Mouse (Mus musculus) intestine, postnatal 0 days (tissue): Measurements from ENCODE around the gene Iqsec1. TPM values are rescaled to one million over a fixed set of nuclear protein-coding genes. Genes with fewer than 3 reads are reported as not detected.

Source experiments
- ATAC-seq: fragments of 200-750 bp; cut with Nextera tagmentation; 2 replicates; pipeline ENCODE4 v1.8.0; 2017; ENCODE audit warnings: mild to moderate bottlenecking, moderate TSS enrichment, moderate library complexity
- H3K27ac ChIP-seq: fragments of 300-500 bp; sonication (generic); 2 replicates; pipeline ENCODE4 v1.5.1; 2014; ENCODE audit warnings: mild to moderate bottlenecking, low read depth, low read length, moderate library complexity
- H3K27me3 ChIP-seq: fragments of 300-500 bp; sonication (generic); replicated peaks from 2 replicates; pipeline ENCODE4 v1.6.1; 2014; ENCODE audit warnings: low read length, mixed read lengths; ENCODE audit not compliant: control insufficient read depth, insufficient read depth
- H3K36me3 ChIP-seq: fragments of 300-500 bp; sonication (generic); 2 replicates; pipeline ENCODE4 v1.6.1; 2014; ENCODE audit warnings: mild to moderate bottlenecking, moderate library complexity; ENCODE audit not compliant: control insufficient read depth, insufficient read depth
- H3K4me1 ChIP-seq: fragments of 300-500 bp; sonication (generic); replicated peaks from 2 replicates; pipeline ENCODE4 v1.6.1; 2014; ENCODE audit warnings: antibody characterized with exemption, low read length, mixed read lengths; ENCODE audit not compliant: control insufficient read depth, insufficient read depth
- H3K4me2 ChIP-seq: fragments of 300-500 bp; sonication (generic); replicated peaks from 2 replicates; pipeline ENCODE4 v1.6.1; 2014; ENCODE audit warnings: low read depth, mild to moderate bottlenecking, moderate library complexity
- H3K4me3 ChIP-seq: fragments of 300-500 bp; sonication (generic); 2 replicates; pipeline ENCODE4 v1.5.1; 2014; ENCODE audit warnings: low read depth, low read length
- H3K9ac ChIP-seq: fragments of 300-500 bp; sonication (generic); 2 replicates; pipeline ENCODE4 v1.6.1; 2014; ENCODE audit warnings: mild to moderate bottlenecking, low read depth, low read length
- H3K9me3 ChIP-seq: fragments of 300-500 bp; sonication (generic); 2 replicates; pipeline ENCODE4 v1.6.1; 2016; ENCODE audit warnings: mixed run types; ENCODE audit not compliant: control insufficient read depth
- CTCF ChIP-seq: sonication (generic); IDR thresholded peaks from 2 replicates; pipeline ENCODE4 v1.5.1; 2016; ENCODE audit warnings: low read depth, mild to moderate bottlenecking, control low read depth, antibody characterized with exemption, moderate library complexity
- WGBS: fragments of 180-500 bp; shearing (Covaris S2); extraction: QIAGEN DNeasy Blood & Tissue Kit; methylation state at CpG from one replicate; pipeline ENCODE4 v1.1.7; 2014; 5-methylcytosine and 5-hydroxymethylcytosine counted together
- polyA plus RNA-seq: library from polyadenylated mRNA; unstranded; fragments of >200 nt; fragmentation: Nextera tagmentation; extraction: Ambion mirVana; gene quantifications from 2 replicates; pipeline ENCODE4 v1.2.1, GENCODE M21; 2015

The Iqsec1 gene
- polyA plus RNA-seq, 1 experiment from 2014 or later = 7.0 TPM

- no peak overlapping the region for H3K27ac ChIP-seq
- H3K4me1 ChIP-seq = 0 out of 2 replicates have a peak, but pooled peaks cover 7% of the 10 kb centered on the region
These were observed 260.7 kb downstream of the Iqsec1 start for GRCm38 (mm10) chr6:90727826-90728225.

GRCm38 (mm10) chr6:90726711-90727122 is 261.8 kb downstream of the Iqsec1 start:
- ATAC-seq = no peak

More at GRCm38 (mm10) chr6:90727826-90728225, 260.7 kb downstream of the Iqsec1 start:
- 80% methylated on average over 3 of the region's 3 CpGs for WGBS
- Histone ChIP-seq H3K27me3 (no peaks in the 10 kb centered on the region), H3K36me3 (no peaks in the 10 kb centered on the region), H3K4me2 (no peak overlapping the region), H3K9me3 (no peaks in the 10 kb centered on the region), H3K4me3 (no peak overlapping the region), H3K9ac (no peak overlapping the region)
- TF ChIP-seq CTCF = no peak
- no peak for ATAC-seq

GRCm38 (mm10) chr6:90725526-90725925 is 263.0 kb downstream of the Iqsec1 start:
- no peak overlapping the region for H3K4me2 ChIP-seq
- 0 out of 2 replicates have a peak, but pooled peaks cover 4% of the 10 kb centered on the region for H3K4me1 ChIP-seq
- no peak overlapping the region for H3K4me3 ChIP-seq
- no peaks in the 10 kb centered on the region for H3K36me3 ChIP-seq
- no peaks in the 10 kb centered on the region for H3K27me3 ChIP-seq
- no peak overlapping the region for H3K27ac ChIP-seq
- no peaks in the 10 kb centered on the region for H3K9me3 ChIP-seq
- no peak for TF ChIP-seq CTCF
- WGBS = 52% methylated on average over 1 of the region's 1 CpGs
- H3K9ac ChIP-seq = no peak overlapping the region
- no peak for ATAC-seq

More at GRCm38 (mm10) chr6:90726711-90727122, 261.8 kb downstream of the Iqsec1 start:
- WGBS = 62% methylated on average over 2 of the region's 2 CpGs
- H3K9ac ChIP-seq = no peak overlapping the region
- 0 out of 2 replicates have a peak, but pooled peaks cover 7% of the 10 kb centered on the region for H3K4me1 ChIP-seq
- H3K9me3 ChIP-seq = no peaks in the 10 kb centered on the region
- H3K27me3 ChIP-seq = no peaks in the 10 kb centered on the region
- TF ChIP-seq CTCF = no peak
- no peak overlapping the region for H3K27ac ChIP-seq
- H3K36me3 ChIP-seq = no peaks in the 10 kb centered on the region
- no peak overlapping the region for H3K4me2 ChIP-seq
- no peak overlapping the region for H3K4me3 ChIP-seq

GRCm38 (mm10) chr6:90722993-90723392 is 265.5 kb downstream of the Iqsec1 start:
- H3K9me3 ChIP-seq = no peaks in the 10 kb centered on the region
- no peak for ATAC-seq
- H3K27ac ChIP-seq = no peak overlapping the region
- H3K9ac ChIP-seq = no peak overlapping the region
- no peaks in the 10 kb centered on the region for H3K36me3 ChIP-seq
- H3K4me2 ChIP-seq = no peak overlapping the region
- TF ChIP-seq CTCF = no peak
- no peak overlapping the region for H3K4me3 ChIP-seq
- H3K4me1 ChIP-seq = 0 out of 2 replicates have a peak, but pooled peaks cover 4% of the 10 kb centered on the region
- H3K27me3 ChIP-seq = no peaks in the 10 kb centered on the region
- 70% methylated on average over 3 of the region's 3 CpGs for WGBS

- no peaks in the 10 kb centered on the region for H3K9me3 ChIP-seq
- no peak overlapping the region for H3K4me3 ChIP-seq
- peak; percentile 81 for TF ChIP-seq CTCF
- H3K27ac ChIP-seq = no peak overlapping the region
- H3K4me1 ChIP-seq = 0 out of 2 replicates have a peak, but pooled peaks cover under 1% of the 10 kb centered on the region
- no peak for ATAC-seq
- 61% methylated on average over 5 of the region's 5 CpGs for WGBS
- no peaks in the 10 kb centered on the region for H3K36me3 ChIP-seq
- H3K27me3 ChIP-seq = no peaks in the 10 kb centered on the region
- H3K4me2 ChIP-seq = no peak overlapping the region
- H3K9ac ChIP-seq = no peak overlapping the region
These were observed 267.3 kb downstream of the Iqsec1 start for GRCm38 (mm10) chr6:90720996-90721746.

- H3K9ac ChIP-seq = no peak overlapping the region
- H3K36me3 ChIP-seq = no peaks in the 10 kb centered on the region
- no peak overlapping the region for H3K27ac ChIP-seq
- H3K4me1 ChIP-seq = no peaks in the 10 kb centered on the region
- H3K9me3 ChIP-seq = no peaks in the 10 kb centered on the region
- TF ChIP-seq CTCF = no peak
- ATAC-seq = no peak
- no peak overlapping the region for H3K4me2 ChIP-seq
- 50% methylated on average over 3 of the region's 3 CpGs for WGBS
- no peaks in the 10 kb centered on the region for H3K27me3 ChIP-seq
- no peak overlapping the region for H3K4me3 ChIP-seq
These were observed 268.3 kb downstream of the Iqsec1 start for GRCm38 (mm10) chr6:90720201-90720600.
